Comparison of ENCODE assay signal across 8 mouse cellular contexts in the genomic region with DNA sequence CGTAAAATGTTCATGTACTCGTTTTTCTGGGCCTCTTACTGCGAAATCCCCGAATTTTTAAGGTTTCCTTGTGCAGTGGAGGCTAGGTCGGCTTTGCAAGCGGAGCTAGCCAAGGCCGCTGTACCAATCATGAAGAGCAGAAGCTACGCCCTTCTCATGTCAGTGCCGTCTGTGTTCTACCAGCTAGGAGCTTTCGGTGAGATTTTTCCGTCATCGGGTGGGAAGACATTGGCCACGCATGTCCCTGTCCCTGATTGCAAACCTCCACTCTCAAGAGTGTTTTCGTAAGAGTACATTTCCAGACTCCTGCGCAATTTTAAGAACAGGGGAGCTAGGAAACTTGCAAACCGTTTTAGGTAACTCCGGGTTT. TPM values are rescaled to one million over a fixed set of nuclear protein-coding genes. Genes with fewer than 3 reads are reported as not detected.
A peak's percentile ranks its signal among the peaks of the same experiment; 100 is the strongest.
DNase-seq lines count a peak whose midpoint lies in the region; ATAC-seq lines count a peak whose summit lies in the region.

No protein-coding gene starts in this region.

- H3K4me1 ChIP-seq in heart, embryonic 15.5 days (replicated peaks): peaks cover 31% of the 10 kb centered on the region
- H3K4me1 ChIP-seq in neural tube, embryonic 12.5 days: peaks cover 16% of the 10 kb centered on the region

- H3K4me2 ChIP-seq in heart, embryonic 15.5 days: peak overlapping the region; percentile 63
- H3K4me2 ChIP-seq in neural tube, embryonic 12.5 days (replicated peaks): peak overlapping the region; percentile 67

- H3K9ac ChIP-seq in heart, embryonic 15.5 days: peak overlapping the region; percentile 56
- peak overlapping the region; percentile 63 for H3K9ac ChIP-seq in neural tube, embryonic 12.5 days

- no peaks in the 10 kb centered on the region for H3K36me3 ChIP-seq in heart, embryonic 15.5 days
- no peaks in the 10 kb centered on the region for H3K36me3 ChIP-seq in neural tube, embryonic 12.5 days

- H3K9me3 ChIP-seq in heart, embryonic 15.5 days (replicated peaks): no peaks in the 10 kb centered on the region
- H3K9me3 ChIP-seq in neural tube, embryonic 12.5 days: no peaks in the 10 kb centered on the region

- no peaks in the 10 kb centered on the region for H3K27me3 ChIP-seq in heart, embryonic 15.5 days
- H3K27me3 ChIP-seq in neural tube, embryonic 12.5 days (replicated peaks): no peaks in the 10 kb centered on the region

- peak; percentile 52 to 53 for DNase-seq in B cell, adult 2 months
- DNase-seq in NIH3T3 (ENCODE audit: low read depth): peak; percentile 63
- DNase-seq in embryo, embryonic 11.5 days (ENCODE audit: low read depth, low spot score): peak; percentile 31
- DNase-seq in kidney, postnatal 25 days: peak; percentile 45 to 62
- DNase-seq in lung, adult 18-20 months: peak; percentile 56 to 63
- peak; percentile 34 to 36 for DNase-seq in thymus, postnatal 10 days (ENCODE audit: low spot score in 2 of 2)

- peak overlapping the region; percentile 92 for H3K27ac ChIP-seq in heart, embryonic 15.5 days
- H3K27ac ChIP-seq in neural tube, embryonic 12.5 days: peak overlapping the region; percentile 63

- under 1% methylated on average over 17 of the region's 17 CpGs for WGBS in heart, embryonic 15.5 days
- WGBS in neural tube, embryonic 12.5 days: 1% methylated on average over 17 of the region's 17 CpGs

- peak overlapping the region; percentile 98 for H3K4me3 ChIP-seq in heart, embryonic 15.5 days
- peak overlapping the region; percentile 46 for H3K4me3 ChIP-seq in neural tube, embryonic 12.5 days

- peak; percentile 19; the same call in 1 of the 2 replicates for ATAC-seq in heart, embryonic 15.5 days (replicated peaks; ENCODE audit: insufficient number of reproducible peaks, insufficient read depth, low FRiP score, low read depth)
- peak; percentile 38 for ATAC-seq in neural tube, embryonic 12.5 days (ENCODE audit: low FRiP score, low read depth)

RNA-seq across cellular contexts. Expression of a gene that starts 0.6 kb away (rescaled TPM):
- 43.9 and 45.3 TPM in 2 replicates for polyA plus RNA-seq in heart, embryonic 15.5 days (2015; fragmentation: Nextera tagmentation; extraction: Ambion mirVana)
- 48.8 and 49.9 TPM in 2 replicates for polyA plus RNA-seq in neural tube, embryonic 12.5 days (2016; fragmentation: Nextera tagmentation; extraction: Ambion mirVana)

RNA-seq across cellular contexts. Expression of a gene that starts 50.4 kb away (rescaled TPM):
- polyA plus RNA-seq in heart, embryonic 15.5 days (2015; fragmentation: Nextera tagmentation; extraction: Ambion mirVana): 50.3 and 56.1 TPM in 2 replicates
- 35.6 and 37.3 TPM in 2 replicates for polyA plus RNA-seq in neural tube, embryonic 12.5 days (2016; fragmentation: Nextera tagmentation; extraction: Ambion mirVana)

Comparison
In these comparisons a context has a peak if more than half of its experiments do, and no peak if none do; other contexts are left out.
1. Peak in every context shown above with its lines: DNase-seq, ATAC-seq, H3K4me3 ChIP-seq and H3K27ac ChIP-seq.